In the genomic region with DNA sequence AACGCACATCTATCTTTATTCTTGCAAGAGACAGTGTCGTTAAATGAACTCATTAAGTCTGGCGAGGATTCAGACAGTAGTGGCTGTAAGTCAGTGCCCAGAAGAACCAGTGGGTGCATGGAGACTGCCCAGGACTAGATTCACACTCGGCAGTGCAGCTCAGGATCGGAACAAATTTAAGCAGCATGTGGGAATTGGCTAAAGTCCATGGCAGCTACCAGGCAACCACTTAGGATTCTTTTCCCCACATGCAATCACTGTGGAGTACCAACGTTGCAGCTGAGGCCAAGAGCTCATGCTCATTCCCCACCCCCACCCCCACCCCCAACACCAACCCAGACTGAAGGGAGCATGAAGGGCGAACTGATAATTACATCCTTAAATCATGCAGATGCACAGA, we compare ENCODE assay signal across 15 mouse cellular contexts.
DNase-seq lines count a peak whose midpoint lies in the region; ATAC-seq and TF ChIP-seq lines count a peak whose summit lies in the region.
"Had no signal": no experiment of that assay in that cellular context is flagged by ENCODE, and none has a peak within 500 bp of the region (broad histone marks: within the 10 kb centered on the region; RNA-seq: fewer than 3 reads in every experiment).

No protein-coding gene starts in this region.

- WGBS in lung, adult 2 months, result 58% methylated on average over 7 of the region's 7 CpGs
- 58% methylated on average over 7 of the region's 7 CpGs for WGBS in midbrain, postnatal 0 days

- H3K9me3 ChIP-seq in midbrain, postnatal 0 days (ENCODE audit: low read length), result no peaks in the 10 kb centered on the region
- H3K9me3 ChIP-seq: limb, embryonic 15.5 days had no signal

- no peak overlapping the region for H3K4me3 ChIP-seq in lung, adult 2 months (replicated peaks; ENCODE audit: extremely low read depth, low read depth, low read length)
- H3K4me3 ChIP-seq in midbrain, postnatal 0 days (ENCODE audit: low read depth, low read length), result no peak overlapping the region
- H3K4me3 ChIP-seq: limb, embryonic 15.5 days had no signal

- no peaks in the 10 kb centered on the region for H3K27me3 ChIP-seq in midbrain, postnatal 0 days (ENCODE audit: insufficient read depth, low read length)
- H3K27me3 ChIP-seq: limb, embryonic 15.5 days had no signal

- TF ChIP-seq POLR2A in lung, adult 2 months (IDR thresholded peaks at IDR 0.05; ENCODE audit: borderline replicate concordance, extremely low read depth, low read depth, low read length), result no peak

- no peak for TF ChIP-seq CTCF in lung, adult 2 months (IDR thresholded peaks at IDR 0.05; ENCODE audit: insufficient read depth, low read length)
- TF ChIP-seq CTCF in midbrain, postnatal 0 days (IDR thresholded peaks at IDR 0.05), result no peak

- no peaks in the 10 kb centered on the region for H3K36me3 ChIP-seq in midbrain, postnatal 0 days (ENCODE audit: insufficient read depth, low read length)
- H3K36me3 ChIP-seq: limb, embryonic 15.5 days had no signal

- no peak overlapping the region for H3K9ac ChIP-seq in midbrain, postnatal 0 days (replicated peaks; ENCODE audit: low read length, poor library complexity, severe bottlenecking)
- H3K9ac ChIP-seq: limb, embryonic 15.5 days had no signal

- no peak for DNase-seq in frontal cortex, postnatal 25 days (ENCODE audit: low spot score in 2 of 2)
- peak; percentile 3 for DNase-seq in lung, postnatal 36 days
- no peak for DNase-seq in lung, adult 2 months
- peak; percentile 24 for DNase-seq in fibroblast of lung, adult 2 months (ENCODE audit: low read depth)
- peak; percentile 85 for DNase-seq in midbrain, postnatal 0 days (ENCODE audit: low spot score)
- no peak for DNase-seq in gastrocnemius, adult 8-10 months (ENCODE audit: low spot score in 2 of 2)
- DNase-seq: heart, adult 11 months; kidney, postnatal 4 days; retina, postnatal 1 day; thymus, postnatal 4 days had no signal

- peak; percentile 91 for ATAC-seq in frontal cortex, adult (ENCODE audit: low TSS enrichment)
- ATAC-seq in midbrain, postnatal 0 days (ENCODE audit: low FRiP score), result peak; percentile 49; the same call in 1 of the 2 replicates
- ATAC-seq in megakaryocyte-erythroid progenitor cell, adult 5-6 weeks (replicated peaks; ENCODE audit: low FRiP score, low TSS enrichment, poor library complexity, severe bottlenecking), result no peak
- ATAC-seq: intestine, postnatal 0 days; lung, postnatal 0 days had no signal

- H3K27ac ChIP-seq in midbrain, postnatal 0 days (ENCODE audit: low read depth, low read length), result no peak overlapping the region
- H3K27ac ChIP-seq: limb, embryonic 15.5 days had no signal

- H3K4me1 ChIP-seq in lung, adult 2 months (ENCODE audit: control insufficient read depth, insufficient read depth, low read length), result no peaks in the 10 kb centered on the region
- H3K4me1 ChIP-seq in midbrain, postnatal 0 days (ENCODE audit: insufficient read depth, low read length), result no peaks in the 10 kb centered on the region
- H3K4me1 ChIP-seq: limb, embryonic 15.5 days had no signal

- no peak overlapping the region for H3K4me2 ChIP-seq in midbrain, postnatal 0 days (ENCODE audit: low read depth, low read length, poor library complexity, severe bottlenecking)
- H3K4me2 ChIP-seq: limb, embryonic 15.5 days had no signal

Comparison
In these comparisons a context has a peak if more than half of its experiments do, and no peak if none do; other contexts are left out.
1. DNase-seq: peak in lung, postnatal 36 days (single experiment), fibroblast of lung, adult 2 months (single experiment) and midbrain, postnatal 0 days (single experiment); none in frontal cortex, postnatal 25 days (0 of 2), lung, adult 2 months (single experiment) and gastrocnemius, adult 8-10 months (0 of 2).